Mouse (Mus musculus) kidney, postnatal 25 days (tissue): ENCODE measurements at regions not wholly inside any gene's neighbourhood (a gene's known extent, or its start where the extent isn't known, plus 50 kb on each side); places are given as distances from the start of the nearest gene placed in this dataset.

Source experiments
- DNase-seq, 2 experiments: peaks; one replicate each; pipeline ENCODE4 v3.0.0; 2021; ENCODE audit warnings: mixed read lengths in 2 of 2

DNA sequence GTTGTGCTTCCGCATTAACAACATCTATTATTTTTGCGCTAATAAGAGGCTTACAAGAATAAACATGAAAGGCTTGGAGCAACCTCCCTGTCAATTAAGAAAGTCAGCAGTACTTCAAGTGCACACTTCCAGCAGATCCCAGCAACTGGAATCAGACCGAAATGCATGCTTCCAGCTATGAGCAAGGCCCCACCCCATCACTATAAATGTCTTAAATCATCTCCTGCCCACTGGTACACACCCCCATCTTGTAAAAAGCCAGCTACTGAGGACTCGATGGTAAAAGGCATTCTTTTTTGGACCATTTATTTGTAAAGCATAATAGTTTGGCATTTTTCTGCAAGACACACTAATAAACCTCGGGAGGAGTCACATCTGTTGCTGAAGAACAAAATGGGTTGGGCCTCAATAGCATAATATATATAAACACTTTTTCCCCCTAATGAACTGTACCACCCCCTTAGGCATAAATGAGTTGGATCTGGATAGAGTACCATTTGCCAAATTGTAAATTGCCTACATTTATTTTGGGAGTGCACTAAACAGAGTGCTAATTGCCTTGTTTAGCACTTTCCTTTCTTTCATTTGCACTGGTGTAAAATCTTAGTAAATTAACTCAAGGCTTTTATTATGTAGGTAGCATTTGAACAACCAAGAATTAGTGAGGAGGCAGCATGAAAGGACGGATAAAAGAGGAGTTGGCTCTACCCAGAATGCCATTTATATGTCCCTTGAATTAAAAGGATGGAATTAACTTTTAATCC lies 371.8 kb downstream of the Nr2f2 start:
- DNase-seq = no peak

DNA sequence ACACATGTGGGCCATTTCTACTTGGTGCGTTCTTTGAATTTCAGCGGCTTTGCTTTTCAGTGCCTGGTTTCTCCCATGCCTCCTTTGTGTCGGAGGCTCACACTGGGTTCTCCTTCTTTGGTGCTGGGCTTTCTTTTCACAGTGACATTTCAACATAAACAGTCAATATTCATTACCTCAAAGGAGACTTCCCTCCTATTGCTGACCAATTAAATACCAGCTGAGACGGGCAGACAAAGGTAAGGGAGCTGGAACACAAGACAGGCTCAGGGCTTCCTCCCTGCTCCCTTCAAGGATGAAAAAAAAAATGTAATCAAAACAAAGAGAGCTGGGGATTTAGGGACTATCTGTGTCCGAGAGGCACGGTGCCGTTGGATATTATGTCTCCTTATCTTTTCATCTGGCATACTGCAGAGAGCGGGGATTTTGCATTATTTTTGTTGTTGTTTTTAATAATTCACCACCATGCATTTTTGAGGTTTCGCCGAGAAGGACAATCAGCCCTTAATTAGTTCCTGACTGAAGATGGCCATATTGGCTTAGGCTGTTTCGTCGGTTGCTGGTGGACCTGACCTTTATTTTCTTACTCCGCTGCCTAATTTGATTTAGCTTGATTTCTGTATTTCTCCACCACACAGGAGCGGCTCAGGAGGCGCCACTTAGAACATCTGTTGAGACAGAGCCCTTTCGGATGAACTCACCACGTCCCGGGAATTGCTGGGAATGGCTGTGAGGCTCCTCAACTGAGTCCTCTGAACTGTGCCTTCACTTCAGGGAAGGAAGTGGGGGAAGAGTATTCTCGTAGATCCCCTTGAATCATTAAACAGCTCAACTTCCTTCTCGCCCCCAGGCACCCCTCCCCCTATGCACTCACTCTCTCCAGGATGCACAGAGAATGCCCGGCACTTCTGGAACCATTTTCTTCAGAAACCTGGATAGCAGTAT lies 373.9 kb downstream of the Nr2f2 start:
- DNase-seq = peak in 1 of 2 experiments; percentile 33

DNA sequence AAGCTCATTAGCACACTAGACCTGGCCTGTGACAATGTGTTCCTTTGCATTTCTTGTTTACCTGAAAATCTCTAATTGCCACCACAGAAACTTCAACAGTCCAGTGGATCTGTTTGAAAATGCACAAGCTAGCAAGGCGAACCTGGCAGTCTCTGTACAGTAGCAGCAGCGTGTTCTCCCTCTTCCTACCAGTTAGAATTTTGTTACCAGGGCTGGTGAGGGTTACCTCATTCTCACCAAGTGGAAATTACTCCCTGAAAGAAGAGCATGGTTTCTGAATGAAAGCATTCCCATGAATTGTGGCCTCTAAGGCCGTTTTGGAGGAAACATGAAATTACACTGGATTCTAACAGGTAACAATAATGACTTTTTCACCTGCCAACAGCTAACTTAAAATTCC lies 374.6 kb downstream of the Nr2f2 start:
- no peak for DNase-seq

DNA sequence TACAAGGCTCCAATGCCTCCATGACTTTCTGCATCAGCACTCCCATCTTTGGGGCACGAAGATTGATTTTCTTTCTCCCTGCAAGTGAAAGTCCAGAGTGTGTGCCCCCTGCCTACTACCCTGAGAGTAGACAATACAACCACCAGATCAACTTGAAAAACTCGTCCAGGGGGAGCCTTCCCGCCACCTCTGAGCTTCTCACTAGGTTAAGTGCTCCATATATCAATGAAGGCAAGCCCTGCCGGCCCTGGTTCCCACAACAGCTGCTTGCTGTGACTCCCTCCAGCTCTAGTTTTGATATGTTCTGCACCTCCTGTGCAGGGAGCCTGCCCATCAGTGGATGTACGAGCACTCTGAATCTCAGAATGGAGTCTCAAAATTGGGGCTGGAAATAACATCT lies 377.8 kb downstream of the Nr2f2 start:
- DNase-seq = no peak

DNA sequence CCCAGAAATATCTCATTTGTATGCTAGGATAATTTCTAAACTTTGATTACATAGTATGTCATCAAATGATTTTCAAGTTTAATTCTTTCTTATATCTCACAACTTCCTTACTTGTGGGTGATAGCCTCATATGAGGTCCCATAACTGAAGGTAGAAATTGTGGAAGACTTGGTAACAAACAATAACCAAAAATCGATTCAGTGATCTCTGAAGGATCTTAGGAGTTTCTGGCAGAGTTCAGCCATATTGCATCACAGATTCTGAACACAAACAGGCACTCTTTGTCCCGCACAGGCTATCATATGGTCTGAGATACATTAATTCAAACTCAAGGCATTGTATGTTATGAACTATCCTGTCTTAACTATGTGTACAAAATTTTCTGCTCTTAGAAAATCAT lies 385.2 kb downstream of the Nr2f2 start:
- DNase-seq = no peak

DNA sequence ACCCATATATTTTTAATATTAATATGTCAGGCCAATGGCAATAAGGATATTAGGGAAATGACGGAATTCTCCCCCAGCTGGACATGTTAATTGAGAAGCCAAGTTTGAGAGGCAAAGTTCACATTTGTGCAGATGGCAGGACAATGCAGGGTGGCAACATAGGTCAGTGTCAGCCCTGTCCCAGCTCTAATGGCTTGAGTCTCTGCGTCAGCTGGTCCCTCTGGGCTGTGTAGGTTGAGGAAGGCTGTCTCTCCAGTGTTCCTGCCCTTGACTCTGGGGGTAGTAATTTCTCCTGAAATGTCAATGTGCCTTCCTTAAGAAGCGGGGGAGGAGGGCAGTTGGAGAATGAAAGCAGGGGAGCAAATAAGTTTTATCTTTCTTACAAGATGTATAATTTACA lies 390.2 kb downstream of the Nr2f2 start:
- DNase-seq = no peak

DNA sequence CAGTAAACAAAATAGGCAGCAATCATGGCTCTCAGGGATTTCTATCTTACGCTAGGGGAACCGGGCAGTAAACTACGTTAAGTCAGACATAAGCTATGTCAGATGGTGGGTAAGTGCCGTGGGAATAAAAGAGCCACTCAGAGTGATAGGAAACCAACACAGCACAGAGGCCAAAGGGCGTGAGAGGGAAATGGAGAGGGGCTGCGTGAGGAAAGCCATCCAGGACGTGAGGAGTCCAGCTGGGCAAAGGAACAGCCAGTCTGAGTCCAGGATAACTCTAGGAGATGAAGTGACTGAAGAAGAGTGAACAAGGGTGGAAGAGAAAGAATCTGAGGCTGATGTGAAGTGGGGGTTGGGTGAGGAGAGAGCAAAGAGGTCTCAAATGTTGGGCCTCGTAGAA lies 402.5 kb downstream of the Nr2f2 start:
- DNase-seq = no peak

DNA sequence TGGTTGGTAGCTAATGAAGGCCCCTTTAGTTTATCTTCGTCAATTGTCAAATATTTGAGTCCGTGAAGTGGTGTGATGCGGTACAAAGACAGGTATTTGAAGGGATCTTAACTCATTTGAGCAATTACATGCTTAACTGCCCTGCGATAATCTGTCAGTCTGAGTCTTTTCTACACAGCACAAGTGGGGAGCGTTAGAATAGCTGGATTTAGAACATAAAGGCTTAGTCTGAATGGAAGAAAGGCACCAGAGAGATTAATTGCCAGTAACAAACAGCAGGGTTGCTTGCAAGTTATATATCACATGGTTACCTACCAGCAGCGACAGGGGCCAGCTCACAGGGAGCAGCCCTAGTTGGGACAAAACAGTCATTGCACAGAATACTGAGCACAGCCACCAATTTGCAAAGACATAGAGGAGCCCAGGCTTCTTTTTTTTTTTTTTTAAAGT lies 416.3 kb downstream of the Nr2f2 start:
- no peak for DNase-seq

DNA sequence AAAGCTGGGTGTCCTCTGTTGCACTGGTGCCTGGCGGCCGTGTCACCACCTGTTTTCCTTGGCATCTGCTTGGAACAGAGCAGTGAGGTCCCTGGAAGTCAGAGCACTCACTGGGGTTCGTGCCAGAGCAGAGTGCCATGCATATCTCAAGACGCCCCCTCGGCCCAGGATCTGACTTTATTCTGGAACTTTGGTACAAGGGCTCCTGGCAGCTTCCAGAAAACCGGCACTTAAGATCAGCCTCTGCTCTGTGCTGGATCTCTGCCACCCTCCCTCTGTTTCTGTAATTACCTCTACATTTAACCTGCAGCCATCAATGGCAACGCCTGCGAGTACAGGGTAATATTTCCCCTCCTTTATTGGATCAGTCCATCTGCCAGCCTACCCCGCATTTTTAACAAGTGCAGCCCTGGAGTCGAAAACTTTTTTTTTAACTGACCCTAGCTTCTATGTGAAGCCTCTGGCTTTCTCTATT lies 416.9 kb downstream of the Nr2f2 start:
- peak; percentile 35 to 39 for DNase-seq

DNA sequence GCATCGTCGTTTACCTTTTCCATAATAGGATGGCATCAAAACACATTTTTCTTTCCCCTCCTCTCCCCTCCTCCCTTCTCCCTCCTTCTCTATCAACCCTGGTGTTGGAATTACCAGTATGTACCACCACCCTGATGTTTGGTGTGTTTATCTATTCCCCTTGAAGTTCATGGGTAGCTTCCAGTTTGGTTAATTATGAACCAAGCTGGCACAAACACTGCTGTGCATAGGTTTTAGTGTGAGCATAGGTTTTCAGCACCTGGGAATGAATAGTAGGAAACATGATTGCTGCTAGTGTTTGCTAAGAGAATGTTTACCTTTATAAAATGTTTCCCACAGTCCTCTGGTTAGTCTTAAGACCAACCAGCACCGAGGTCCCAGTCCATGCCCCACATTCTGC lies 420.1 kb downstream of the Nr2f2 start:
- DNase-seq = no peak

DNA sequence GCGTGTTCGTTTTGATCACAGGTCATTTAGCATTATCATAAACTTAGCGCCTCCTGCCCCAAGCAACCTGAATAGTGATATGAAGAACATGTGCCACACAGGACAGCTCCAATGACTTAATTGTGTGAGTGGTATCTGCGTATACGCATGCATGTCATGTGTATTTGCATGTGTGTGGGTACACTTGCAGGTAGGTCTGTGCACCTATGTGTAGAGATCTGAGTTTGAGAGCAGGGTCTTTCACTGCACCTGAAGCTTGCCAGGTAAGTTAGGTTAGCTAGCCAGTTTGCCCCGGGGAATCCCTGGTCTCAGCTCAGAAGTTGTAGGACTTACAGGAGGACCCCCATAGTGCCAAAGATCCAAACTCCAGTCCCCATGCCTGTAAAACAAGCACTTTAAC lies 424.7 kb downstream of the Nr2f2 start:
- no peak for DNase-seq

DNA sequence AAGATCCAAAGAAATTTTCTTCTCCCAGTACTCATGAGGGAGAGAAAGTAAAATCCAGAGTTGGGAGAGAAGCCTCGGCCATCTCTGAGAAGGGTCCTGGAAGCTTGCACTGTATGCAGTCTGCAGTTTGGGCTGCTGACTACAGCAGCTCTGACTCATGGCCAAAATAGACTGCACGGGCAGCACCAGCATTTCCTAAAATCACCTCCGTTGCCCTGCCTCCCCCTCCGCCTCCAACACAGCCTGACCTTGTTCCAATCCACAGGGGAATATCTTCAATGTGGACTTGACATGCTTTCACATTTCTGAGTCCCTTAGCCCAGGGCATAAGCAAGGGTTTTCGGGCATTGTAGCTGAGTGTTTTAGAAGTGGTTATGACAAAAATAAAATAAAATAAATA lies 441.3 kb downstream of the Nr2f2 start:
- no peak for DNase-seq

DNA sequence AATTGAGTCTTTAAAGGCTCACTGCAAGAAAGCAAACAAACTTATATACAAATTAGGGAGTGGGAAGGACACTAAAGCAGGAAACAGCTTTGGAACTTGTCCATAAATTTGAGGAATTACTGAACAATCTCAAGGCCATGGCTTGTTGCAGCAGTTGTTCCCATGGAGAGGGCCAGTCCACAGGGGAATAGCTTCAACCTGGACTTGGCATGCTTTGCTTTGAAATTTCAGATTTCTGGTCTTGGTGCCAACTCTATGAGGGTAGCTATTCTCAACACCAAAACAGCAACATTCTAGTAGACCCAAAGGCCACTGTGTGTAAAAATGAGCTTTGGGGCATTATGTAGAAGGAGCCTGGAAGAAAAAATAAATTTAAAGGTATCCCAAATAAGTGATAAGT lies 442.0 kb downstream of the Nr2f2 start:
- DNase-seq = no peak

DNA sequence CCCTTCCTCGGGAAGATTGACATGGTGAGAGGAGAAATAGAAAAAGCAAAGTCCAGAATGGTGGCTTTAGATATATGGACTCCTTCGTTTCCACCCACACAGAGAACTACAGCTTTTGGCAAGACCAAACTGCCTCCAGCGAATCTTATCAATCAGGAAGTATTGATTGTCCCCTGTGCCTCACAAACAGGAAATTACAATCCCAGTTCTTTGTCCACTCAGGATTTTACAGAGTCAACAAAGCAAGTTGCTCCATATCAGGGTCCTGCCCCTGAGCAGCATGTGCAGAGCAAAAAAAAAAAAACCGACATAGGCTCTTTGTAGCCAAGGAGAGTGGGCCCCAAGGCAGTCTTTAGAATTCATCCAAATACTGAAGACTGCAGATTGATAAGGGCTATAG lies 454.8 kb downstream of the Nr2f2 start:
- DNase-seq = no peak

DNA sequence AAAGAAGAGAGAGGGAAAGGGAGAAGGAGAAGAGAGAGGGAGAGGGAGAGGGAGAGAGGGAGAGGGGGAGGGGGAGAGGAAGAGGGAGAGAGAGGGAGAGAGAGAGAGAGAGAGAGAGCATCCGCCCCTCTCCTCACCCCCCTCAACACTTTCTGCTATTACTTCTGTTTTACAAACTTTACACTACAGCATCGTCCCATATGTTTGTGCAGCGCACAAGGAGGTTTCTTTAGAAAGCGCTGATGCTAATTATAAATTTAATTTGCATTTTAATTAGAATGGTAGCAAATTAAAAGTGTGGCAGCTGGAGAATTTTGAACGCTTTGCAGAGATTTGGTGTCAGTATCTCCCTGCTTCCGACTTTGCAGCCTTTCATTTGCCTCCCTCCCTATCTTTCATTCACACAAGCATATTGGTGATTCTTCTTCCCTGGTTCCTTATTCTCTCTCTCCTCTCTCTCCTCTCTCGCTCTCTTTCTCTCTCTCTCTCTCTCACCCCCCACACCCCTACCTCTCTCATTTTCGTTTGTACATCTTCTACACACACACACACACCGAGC lies 476.0 kb downstream of the Nr2f2 start:
- DNase-seq = no peak

DNA sequence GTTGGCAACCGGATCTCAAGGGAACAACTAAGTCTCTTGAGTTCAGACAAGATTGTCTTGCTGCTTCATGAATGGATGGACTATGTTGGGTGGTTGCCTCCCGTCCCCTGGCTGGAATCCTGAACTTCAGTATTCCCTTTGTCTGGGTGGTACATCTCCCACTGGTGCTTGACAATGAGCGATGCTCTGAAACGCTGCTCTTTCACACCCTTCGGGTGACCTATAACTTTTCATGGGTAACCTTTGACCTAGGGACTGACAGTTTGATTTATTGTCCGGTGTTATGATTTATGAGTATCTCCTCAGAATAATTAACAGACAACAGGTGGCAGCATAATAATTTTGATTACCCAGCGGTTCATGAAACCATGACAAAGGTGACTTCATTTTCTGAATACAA lies 478.3 kb downstream of the Nr2f2 start:
- DNase-seq = no peak

DNA sequence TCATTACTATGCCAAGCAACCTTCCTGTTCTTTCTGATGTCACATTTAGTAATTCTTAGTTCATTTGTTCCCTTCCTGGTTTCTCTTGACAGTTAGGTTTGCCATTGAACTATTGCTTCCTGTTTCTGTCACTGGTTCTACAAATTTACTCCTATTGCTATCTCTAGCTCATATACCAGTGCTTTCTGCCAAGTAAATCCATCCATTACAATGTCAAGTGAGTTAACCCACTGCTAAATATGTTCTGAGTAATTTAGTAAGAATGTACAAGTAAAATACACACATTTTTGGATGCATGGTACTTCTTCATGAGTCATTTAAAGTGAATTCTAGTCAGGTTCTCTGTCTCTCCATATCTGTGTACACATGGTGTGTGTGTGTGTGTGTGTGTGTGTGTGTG lies 489.5 kb downstream of the Nr2f2 start:
- DNase-seq = no peak

DNA sequence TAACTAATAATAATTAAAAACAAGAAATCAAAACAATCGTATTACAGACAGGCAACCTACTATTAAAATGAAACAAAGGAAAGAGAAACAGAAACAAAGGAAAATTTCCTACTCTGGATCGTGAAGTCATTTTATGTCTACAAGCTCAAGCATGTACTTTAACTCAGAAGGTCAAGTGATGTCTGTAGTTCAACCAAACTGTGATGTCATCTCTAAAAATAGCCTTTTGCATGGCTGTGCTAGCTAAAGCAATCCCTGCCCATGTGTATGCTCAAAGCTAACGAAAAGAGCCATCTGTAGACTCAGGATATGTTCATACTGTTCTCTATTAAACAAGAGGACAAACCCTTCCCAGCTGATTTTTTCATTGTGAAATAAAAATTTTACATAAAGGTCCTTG lies 500.7 kb downstream of the Nr2f2 start:
- DNase-seq = no peak

DNA sequence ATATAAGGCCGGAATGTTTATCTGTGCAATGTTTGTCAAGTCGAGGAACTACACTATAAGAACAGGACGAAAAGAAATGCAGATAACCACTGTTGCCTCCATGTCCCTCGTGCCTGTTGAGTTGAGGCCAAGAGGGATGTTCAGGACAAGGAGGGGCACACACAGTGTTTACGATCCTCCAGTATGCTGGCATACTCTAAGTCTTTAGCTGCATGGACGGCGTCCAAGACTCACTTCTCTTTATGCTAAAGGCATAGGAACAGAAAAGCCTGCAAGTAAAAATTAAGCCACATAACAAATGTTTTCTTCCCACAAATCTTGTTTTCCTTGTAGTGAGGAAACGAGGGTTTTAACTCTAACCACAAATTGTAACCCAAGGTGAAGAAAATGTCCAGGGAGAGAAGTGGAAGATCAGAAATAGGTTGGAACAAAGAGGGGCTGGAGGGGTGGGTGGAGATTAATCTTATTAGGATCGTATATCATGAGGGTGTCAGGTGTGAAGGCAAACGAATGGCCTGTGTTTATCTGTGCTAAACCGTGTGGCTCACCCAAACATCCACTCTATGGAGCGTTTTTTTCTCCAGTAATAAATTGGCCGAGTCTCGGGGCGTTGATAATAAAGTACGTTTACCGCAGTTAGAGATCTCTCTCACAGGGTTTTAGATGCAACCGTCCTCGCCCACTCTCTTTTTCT lies 521.8 kb downstream of the Nr2f2 start:
- DNase-seq = no peak

DNA sequence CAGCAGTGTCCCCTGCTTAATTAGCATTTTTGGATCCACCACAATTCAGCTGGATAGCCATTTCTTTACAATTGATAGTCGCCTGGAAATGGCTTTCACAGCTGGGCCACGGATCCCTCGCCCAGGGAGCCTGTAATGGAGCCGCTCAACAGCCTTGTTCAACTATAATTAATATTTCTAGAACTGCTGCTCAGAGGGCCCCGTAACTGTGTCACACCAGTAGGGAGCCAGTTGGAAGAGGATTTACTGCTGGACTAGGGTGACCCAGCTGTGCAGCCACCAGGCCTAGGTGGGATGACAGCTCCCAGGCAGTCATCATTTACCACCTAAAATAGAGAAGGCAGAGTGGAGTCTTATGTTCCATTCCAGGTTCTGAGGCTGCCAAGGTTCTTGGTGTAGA lies 529.2 kb downstream of the Nr2f2 start:
- DNase-seq = no peak

DNA sequence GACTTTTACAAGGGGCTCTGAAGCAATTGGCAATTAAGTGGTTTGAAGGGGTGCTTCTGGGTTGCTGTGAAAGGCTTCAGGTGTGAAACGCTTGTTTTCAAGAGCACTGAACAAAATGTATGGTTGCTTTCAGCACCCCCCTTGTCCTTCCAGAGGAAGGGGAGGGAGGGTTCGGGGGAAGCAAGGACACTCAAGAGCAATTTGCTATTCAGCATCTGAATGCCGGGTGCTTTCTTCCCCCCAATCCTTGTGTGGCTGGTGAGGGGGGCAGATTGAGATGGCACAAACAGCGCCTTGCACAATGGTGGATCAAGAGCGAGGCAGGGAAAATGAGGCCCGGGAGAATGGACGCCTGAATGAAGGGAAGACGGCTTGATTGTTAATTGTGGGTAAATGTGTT lies 539.3 kb downstream of the Nr2f2 start:
- DNase-seq = no peak

DNA sequence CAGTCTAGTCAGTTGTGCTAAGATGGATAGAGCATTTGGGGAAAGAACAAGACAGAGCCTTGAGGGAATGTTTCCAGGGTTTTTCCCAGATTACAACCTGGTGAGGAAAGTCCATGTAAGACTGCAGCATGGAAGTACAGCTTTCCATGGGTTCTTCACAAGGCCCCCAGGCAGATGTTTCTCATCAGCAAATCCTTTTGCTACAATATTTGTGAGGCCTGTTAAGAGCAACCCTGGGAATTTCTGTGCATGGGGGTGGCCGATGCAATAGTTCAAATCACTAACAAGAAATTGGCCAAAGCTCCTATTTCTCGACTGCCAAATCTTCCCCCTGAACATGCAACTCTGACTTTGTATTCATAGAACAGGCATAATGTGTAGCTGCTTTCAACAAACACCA lies 546.0 kb downstream of the Nr2f2 start:
- DNase-seq = no peak

DNA sequence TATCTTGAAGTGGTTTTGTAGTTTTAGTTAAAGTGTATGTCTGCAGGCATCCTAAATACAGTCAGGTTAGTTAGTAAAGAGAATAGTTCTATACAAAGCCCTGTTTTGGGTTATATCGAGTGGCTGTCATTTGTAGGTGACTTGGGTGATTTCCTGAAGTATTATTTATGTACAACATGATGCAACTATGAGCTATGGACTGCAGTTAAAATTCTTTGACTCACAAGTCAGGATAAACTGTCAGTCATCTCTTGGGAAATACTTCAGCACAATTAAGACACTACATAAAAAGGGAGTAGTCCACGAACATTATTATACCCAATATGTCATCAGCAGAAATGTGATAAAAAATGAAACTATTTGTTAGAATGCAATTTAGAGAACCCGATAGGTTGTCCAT lies 554.2 kb downstream of the Nr2f2 start:
- no peak for DNase-seq
